Mouse (Mus musculus): ENCODE results near the gene Meiob. TPM values are rescaled to one million over a fixed set of nuclear protein-coding genes. Genes with fewer than 3 reads are reported as not detected.
A peak's percentile ranks its signal among the peaks of the same experiment; 100 is the strongest.

The Meiob gene
- not detected in 2 replicates for polyA plus RNA-seq (2015; fragmentation: Nextera tagmentation; extraction: Ambion mirVana)

- ATAC-seq (replicated peaks): peak; percentile 58
- no peak within 1 kb of the TSS for H3K27ac ChIP-seq
- no peaks in the 10 kb centered on the region for H3K36me3 ChIP-seq (replicated peaks)
- peak within 1 kb of the TSS; percentile 71 for H3K4me3 ChIP-seq
- peak within 1 kb of the TSS; percentile 96 for H3K4me2 ChIP-seq
- peaks cover 11% of the 10 kb centered on the region for H3K4me1 ChIP-seq
- under 1% methylated on average over 70 of the region's 71 CpGs for WGBS
- peaks cover 38% of the 10 kb centered on the region for H3K27me3 ChIP-seq (replicated peaks)
- H3K9ac ChIP-seq: peak within 1 kb of the TSS; percentile 54
- no peaks in the 10 kb centered on the region for H3K9me3 ChIP-seq
These were observed at the start of gene Meiob for GRCm38 (mm10) chr17:24803952-24804951. TSS of gene Meiob (plus strand) at chr17:24804289.

- peaks cover 10% of the 10 kb centered on the region for H3K4me1 ChIP-seq
- no peak overlapping the region for H3K27ac ChIP-seq
- no peak for ATAC-seq (replicated peaks)
- H3K4me3 ChIP-seq: no peak overlapping the region
- no peaks in the 10 kb centered on the region for H3K9me3 ChIP-seq
- H3K27me3 ChIP-seq (replicated peaks): peaks cover 40% of the 10 kb centered on the region
- H3K9ac ChIP-seq: no peak overlapping the region
- no peak overlapping the region for H3K4me2 ChIP-seq
- 94% methylated on average over 1 of the region's 1 CpGs for WGBS
- H3K36me3 ChIP-seq (replicated peaks): no peaks in the 10 kb centered on the region
These were observed 46.7 kb upstream of the Meiob start for GRCm38 (mm10) chr17:24757394-24757793.

GRCm38 (mm10) chr17:24761121-24761520 is 43.0 kb upstream of the Meiob start:
- Histone ChIP-seq H3K9me3 (no peaks in the 10 kb centered on the region), H3K4me1 (no peaks in the 10 kb centered on the region; the same call in 1 of the 2 replicates), H3K4me2 (no peak overlapping the region), H3K27ac (no peak overlapping the region), H3K36me3 (replicated peaks) (no peaks in the 10 kb centered on the region), H3K27me3 (replicated peaks) (peaks cover 3% of the 10 kb centered on the region; the same call in 1 of the 2 replicates), H3K9ac (no peak overlapping the region), H3K4me3 (no peak overlapping the region)
- ATAC-seq (replicated peaks): no peak
- WGBS: 54% methylated on average over 5 of the region's 5 CpGs

GRCm38 (mm10) chr17:24765016-24765905 is 38.8 kb upstream of the Meiob start:
- no peak overlapping the region for H3K9ac ChIP-seq
- no peak overlapping the region for H3K27ac ChIP-seq
- no peak overlapping the region for H3K4me3 ChIP-seq
- 45% methylated on average over 22 of the region's 22 CpGs for WGBS
- ATAC-seq (replicated peaks): no peak
- no peaks in the 10 kb centered on the region for H3K36me3 ChIP-seq (replicated peaks)
- H3K27me3 ChIP-seq (replicated peaks): no peaks in the 10 kb centered on the region
- H3K4me1 ChIP-seq: no peaks in the 10 kb centered on the region; the same call in 1 of the 2 replicates
- H3K4me2 ChIP-seq: no peak overlapping the region
- H3K9me3 ChIP-seq: no peaks in the 10 kb centered on the region

GRCm38 (mm10) chr17:24766266-24766875 is 37.7 kb upstream of the Meiob start:
- WGBS: 18% methylated on average over 12 of the region's 12 CpGs
- no peaks in the 10 kb centered on the region for H3K9me3 ChIP-seq
- H3K27me3 ChIP-seq (replicated peaks): no peaks in the 10 kb centered on the region
- no peak overlapping the region for H3K9ac ChIP-seq
- no peak overlapping the region for H3K27ac ChIP-seq
- H3K36me3 ChIP-seq (replicated peaks): no peaks in the 10 kb centered on the region
- no peak overlapping the region for H3K4me3 ChIP-seq
- no peak overlapping the region for H3K4me2 ChIP-seq
- ATAC-seq (replicated peaks): no peak
- no peaks in the 10 kb centered on the region; the same call in 1 of the 2 replicates for H3K4me1 ChIP-seq

GRCm38 (mm10) chr17:24769146-24769545 is 34.9 kb upstream of the Meiob start:
- Histone ChIP-seq H3K9me3 (no peaks in the 10 kb centered on the region), H3K4me2 (no peak overlapping the region), H3K4me3 (no peak overlapping the region), H3K4me1 (no peaks in the 10 kb centered on the region; the same call in 1 of the 2 replicates), H3K27me3 (replicated peaks) (no peaks in the 10 kb centered on the region), H3K27ac (no peak overlapping the region), H3K9ac (no peak overlapping the region), H3K36me3 (replicated peaks) (no peaks in the 10 kb centered on the region)
- no peak for ATAC-seq (replicated peaks)
- 43% methylated on average over 3 of the region's 3 CpGs for WGBS

GRCm38 (mm10) chr17:24773241-24773640 is 30.8 kb upstream of the Meiob start:
- Histone ChIP-seq H3K9ac (no peak overlapping the region), H3K9me3 (no peaks in the 10 kb centered on the region), H3K27me3 (replicated peaks) (no peaks in the 10 kb centered on the region), H3K4me1 (no peaks in the 10 kb centered on the region), H3K4me2 (no peak overlapping the region), H3K27ac (no peak overlapping the region), H3K36me3 (replicated peaks) (no peaks in the 10 kb centered on the region), H3K4me3 (no peak overlapping the region)
- WGBS: 78% methylated on average over 5 of the region's 5 CpGs
- no peak for ATAC-seq (replicated peaks)

- no peak overlapping the region for H3K4me3 ChIP-seq
- no peaks in the 10 kb centered on the region for H3K4me1 ChIP-seq
- WGBS: 80% methylated on average over 8 of the region's 8 CpGs
- no peaks in the 10 kb centered on the region for H3K36me3 ChIP-seq (replicated peaks)
- H3K9ac ChIP-seq: no peak overlapping the region
- no peak overlapping the region for H3K4me2 ChIP-seq
- H3K27ac ChIP-seq: no peak overlapping the region
- H3K27me3 ChIP-seq (replicated peaks): no peaks in the 10 kb centered on the region
- ATAC-seq (replicated peaks): no peak
- no peaks in the 10 kb centered on the region for H3K9me3 ChIP-seq
These were observed 28.9 kb upstream of the Meiob start for GRCm38 (mm10) chr17:24775173-24775572.

- H3K27me3 ChIP-seq (replicated peaks): no peaks in the 10 kb centered on the region
These were observed 27.0 kb upstream of the Meiob start for GRCm38 (mm10) chr17:24777073-24777472.

GRCm38 (mm10) chr17:24780821-24781220 is 23.3 kb upstream of the Meiob start:
- no peak for ATAC-seq (replicated peaks)

More at GRCm38 (mm10) chr17:24777073-24777472, 27.0 kb upstream of the Meiob start:
- ATAC-seq (replicated peaks): no peak
- no peak overlapping the region for H3K9ac ChIP-seq
- no peaks in the 10 kb centered on the region for H3K9me3 ChIP-seq
- no peak overlapping the region for H3K4me3 ChIP-seq
- no peaks in the 10 kb centered on the region for H3K4me1 ChIP-seq
- H3K27ac ChIP-seq: no peak overlapping the region
- 82% methylated on average over 2 of the region's 2 CpGs for WGBS
- H3K36me3 ChIP-seq (replicated peaks): no peaks in the 10 kb centered on the region
- H3K4me2 ChIP-seq: no peak overlapping the region

GRCm38 (mm10) chr17:24792190-24792589 is 11.9 kb upstream of the Meiob start:
- ATAC-seq (replicated peaks): no peak
- no peaks in the 10 kb centered on the region for H3K9me3 ChIP-seq
- H3K36me3 ChIP-seq (replicated peaks): no peaks in the 10 kb centered on the region
- WGBS: 77% methylated on average over 8 of the region's 8 CpGs
- H3K27me3 ChIP-seq (replicated peaks): no peaks in the 10 kb centered on the region
- H3K4me2 ChIP-seq: no peak overlapping the region
- H3K9ac ChIP-seq: no peak overlapping the region
- no peak overlapping the region for H3K27ac ChIP-seq
- no peak overlapping the region for H3K4me3 ChIP-seq
- H3K4me1 ChIP-seq: no peaks in the 10 kb centered on the region

More at GRCm38 (mm10) chr17:24780821-24781220, 23.3 kb upstream of the Meiob start:
- Histone ChIP-seq H3K9ac (no peak overlapping the region), H3K4me1 (no peaks in the 10 kb centered on the region), H3K27me3 (replicated peaks) (no peaks in the 10 kb centered on the region), H3K4me2 (no peak overlapping the region), H3K36me3 (replicated peaks) (no peaks in the 10 kb centered on the region), H3K4me3 (no peak overlapping the region), H3K9me3 (no peaks in the 10 kb centered on the region), H3K27ac (no peak overlapping the region)
- WGBS: 92% methylated on average over 2 of the region's 2 CpGs
